Mouse (Mus musculus): ENCODE data around the gene Btbd2.

Btbd2 gene

GRCm38 (mm10) chr10:80656863-80657623 is at the start of gene Btbd2:
Gene Btbd2 (minus strand): TSS chr10:80657071.
- peak in 1 of 2 experiments; percentile 57 for DNase-seq

GRCm38 (mm10) chr10:80705479-80705878 is 48.6 kb upstream of the Btbd2 start:
- DNase-seq = no peak

GRCm38 (mm10) chr10:80705033-80705432 is 48.2 kb upstream of the Btbd2 start:
- DNase-seq = no peak

GRCm38 (mm10) chr10:80704418-80704817 is 47.5 kb upstream of the Btbd2 start:
- DNase-seq = no peak

- no peak for DNase-seq
These were observed 46.8 kb upstream of the Btbd2 start for GRCm38 (mm10) chr10:80703643-80704042.

- DNase-seq = peak; percentile 97
These were observed 45.9 kb upstream of the Btbd2 start for GRCm38 (mm10) chr10:80702536-80703390.

- peak; percentile 99 to 100 for DNase-seq
These were observed 45.1 kb upstream of the Btbd2 start, which contains the start of the genes Mob3a and Izumo4 for GRCm38 (mm10) chr10:80701721-80702535. Gene Mob3a (minus strand): TSS chr10:80701977. Gene Izumo4 (plus strand): TSS chr10:80702184.

- no peak for DNase-seq
These were observed 43.9 kb upstream of the Btbd2 start for GRCm38 (mm10) chr10:80700732-80701131.

- no peak for DNase-seq
These were observed 43.2 kb upstream of the Btbd2 start for GRCm38 (mm10) chr10:80700038-80700504.

- DNase-seq = no peak
These were observed 41.7 kb upstream of the Btbd2 start for GRCm38 (mm10) chr10:80698605-80699004.

GRCm38 (mm10) chr10:80697812-80698211 is 40.9 kb upstream of the Btbd2 start:
- DNase-seq = no peak

GRCm38 (mm10) chr10:80697393-80697787 is 40.5 kb upstream of the Btbd2 start:
- no peak for DNase-seq

GRCm38 (mm10) chr10:80696502-80697392 is 39.9 kb upstream of the Btbd2 start:
- no peak for DNase-seq

GRCm38 (mm10) chr10:80695801-80696501 is 39.1 kb upstream of the Btbd2 start:
- no peak for DNase-seq

- DNase-seq = peak in 1 of 2 experiments; percentile 53
These were observed 38.3 kb upstream of the Btbd2 start for GRCm38 (mm10) chr10:80695186-80695585.

GRCm38 (mm10) chr10:80694159-80694938 is 37.5 kb upstream of the Btbd2 start:
- DNase-seq = no peak

- DNase-seq = no peak
These were observed 36.7 kb upstream of the Btbd2 start for GRCm38 (mm10) chr10:80693401-80694045.

- no peak for DNase-seq
These were observed 35.6 kb upstream of the Btbd2 start for GRCm38 (mm10) chr10:80692249-80693165.

All from kidney, adult 8-10 months (tissue).